Mouse (Mus musculus) cerebellum, adult (tissue): Measurements from ENCODE around the gene Errfi1.
"Not testable (repeated sequence)": the region's sequence is repeated elsewhere in the genome, so short reads cannot be mapped to it uniquely, and the experiment has no call there.

Experiments used
- ATAC-seq: cut with Nextera tagmentation; 2 replicates; pipeline ENCODE4 v1.9.2; 2017; ENCODE audit warnings: mild to moderate bottlenecking, moderate library complexity, mixed read lengths; ENCODE audit not compliant: insufficient number of reproducible peaks, low FRiP score, low TSS enrichment

The Errfi1 gene

DNA sequence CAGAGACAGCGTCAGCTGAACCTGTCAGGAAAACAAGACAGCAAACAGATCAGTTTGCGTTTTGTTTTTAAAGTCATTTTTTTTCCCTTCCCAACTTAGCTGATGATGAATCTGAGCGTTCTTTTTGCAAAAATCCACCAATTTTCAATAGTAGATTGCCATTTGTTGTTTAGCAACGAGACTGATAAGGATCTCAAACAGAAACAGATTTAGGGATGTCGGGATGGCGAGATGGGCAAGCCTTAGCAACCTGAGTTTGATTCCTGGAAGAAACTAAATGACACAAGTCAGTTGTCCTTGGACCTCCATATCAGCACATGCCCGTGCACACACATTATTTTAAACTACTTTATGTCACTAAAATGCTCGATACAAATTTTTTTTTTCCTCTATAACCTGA is 19.0 kb downstream of the Errfi1 start:
- ATAC-seq = no peak

DNA sequence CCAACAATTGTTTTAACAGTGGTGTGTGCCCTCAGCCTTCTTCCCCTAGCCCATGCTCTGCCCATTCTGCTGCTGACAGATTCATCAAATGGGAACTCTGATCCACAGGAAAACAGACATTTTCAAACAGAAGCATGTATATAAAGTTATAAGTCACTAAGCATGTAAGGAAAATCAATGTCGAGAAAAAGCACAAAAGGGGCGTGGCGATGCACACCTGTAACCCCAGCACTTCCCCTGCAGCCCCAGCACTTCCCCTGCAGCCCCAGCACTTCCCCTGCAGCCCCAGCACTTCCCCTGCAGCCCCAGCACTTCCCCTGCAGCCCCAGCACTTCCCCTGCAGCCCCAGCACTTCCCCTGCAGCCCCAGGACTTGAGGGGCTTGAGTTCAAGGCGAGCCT is 20.7 kb downstream of the Errfi1 start:
- not testable (repeated sequence) for ATAC-seq

DNA sequence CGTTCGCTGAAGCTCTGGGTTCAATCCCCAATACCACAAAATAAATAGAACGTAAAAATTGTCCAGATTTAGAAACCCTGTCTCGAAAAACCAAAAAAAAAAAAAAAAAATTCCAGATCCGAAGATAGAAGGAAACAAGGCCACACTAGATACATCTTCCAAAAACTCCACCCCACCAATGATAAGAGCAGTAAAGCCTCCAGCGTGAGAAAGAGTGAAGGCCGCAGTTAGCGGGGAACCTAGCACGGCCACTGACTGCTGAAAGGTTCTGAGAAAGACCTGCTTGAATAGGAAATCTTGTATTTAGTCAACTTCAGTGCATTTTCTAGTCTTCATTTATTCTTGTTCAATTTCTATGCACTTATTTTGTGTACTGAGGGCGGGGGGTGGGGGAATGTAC is 21.7 kb downstream of the Errfi1 start:
- no peak for ATAC-seq

DNA sequence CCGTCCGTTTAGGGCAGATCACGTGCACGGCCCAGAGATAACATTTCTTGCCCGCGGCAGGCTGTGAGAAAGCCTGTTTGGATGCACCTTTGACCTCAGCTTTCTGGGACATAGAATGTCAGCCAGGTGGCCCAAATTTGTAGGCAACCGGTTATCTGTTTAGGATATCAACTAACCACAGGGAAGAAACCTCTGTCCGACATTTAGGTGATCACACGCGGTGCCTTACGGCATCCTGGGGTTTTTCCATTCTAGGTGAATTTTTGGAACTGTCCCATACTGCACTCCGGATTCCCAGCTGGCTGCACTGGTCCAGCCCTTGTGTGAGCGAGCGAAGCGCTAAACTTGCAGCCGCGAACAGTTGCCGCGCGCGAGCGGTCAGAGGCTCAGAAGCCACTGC is 25.9 kb downstream of the Errfi1 start:
- no peak for ATAC-seq

DNA sequence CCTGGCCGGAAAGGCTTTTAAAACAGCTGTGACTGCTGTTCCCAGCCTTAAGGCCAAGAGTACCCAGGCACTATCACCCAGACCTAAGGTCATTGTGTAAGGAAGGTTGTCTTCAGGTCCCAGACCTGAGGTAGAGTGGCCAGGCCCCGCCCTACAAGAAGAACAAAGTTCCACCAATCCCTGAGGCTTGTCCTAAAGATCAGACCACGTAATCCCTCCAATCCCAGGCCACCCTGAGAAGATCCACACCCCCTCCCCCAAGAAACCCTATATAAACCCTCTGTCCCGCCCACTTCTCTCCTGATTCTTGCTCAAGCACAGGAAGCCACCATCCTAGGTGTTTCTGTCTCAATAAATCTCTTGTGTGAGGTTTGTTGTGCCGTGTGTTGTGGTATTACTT is 26.6 kb downstream of the Errfi1 start:
- no peak for ATAC-seq

DNA sequence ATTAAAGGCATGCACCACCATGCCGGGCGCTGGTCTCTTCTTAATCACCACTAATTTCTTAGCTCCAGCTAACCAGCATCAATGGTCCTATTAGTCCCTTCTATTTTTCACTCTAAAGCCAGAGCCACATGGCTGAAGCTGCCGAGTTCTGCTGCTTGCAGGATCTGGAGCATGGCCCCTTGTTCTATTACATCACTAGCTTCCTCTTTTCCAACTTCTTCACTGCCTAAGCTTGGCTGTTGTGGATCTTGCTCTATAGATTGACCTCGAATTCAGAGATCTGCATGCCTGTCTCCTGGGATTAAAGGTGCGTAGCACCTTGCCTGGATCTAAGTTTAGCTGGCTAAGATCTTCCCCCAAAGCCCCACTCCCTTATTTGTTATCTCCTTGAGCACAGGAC is 28.9 kb downstream of the Errfi1 start:
- ATAC-seq = no peak

DNA sequence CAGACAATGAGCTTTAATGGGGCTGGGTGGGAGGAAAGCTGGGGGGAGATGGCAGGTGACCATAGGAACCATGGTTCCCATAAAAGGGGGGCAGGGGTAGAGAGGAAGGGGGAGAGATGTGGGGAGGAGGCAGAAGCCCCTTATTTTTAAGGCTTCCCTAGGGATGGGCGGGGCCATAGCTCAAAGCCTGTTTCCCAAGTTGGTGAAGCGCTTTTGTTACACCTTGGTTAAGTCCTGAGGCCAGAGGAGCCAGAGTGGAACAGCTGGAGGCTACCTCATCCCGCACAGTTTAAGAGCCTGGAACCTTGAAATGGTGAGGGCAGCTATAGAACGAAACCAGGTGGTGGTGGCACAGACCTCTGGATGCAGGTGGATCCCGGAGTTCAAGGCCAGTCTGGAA is 34.2 kb downstream of the Errfi1 start:
- no peak for ATAC-seq

DNA sequence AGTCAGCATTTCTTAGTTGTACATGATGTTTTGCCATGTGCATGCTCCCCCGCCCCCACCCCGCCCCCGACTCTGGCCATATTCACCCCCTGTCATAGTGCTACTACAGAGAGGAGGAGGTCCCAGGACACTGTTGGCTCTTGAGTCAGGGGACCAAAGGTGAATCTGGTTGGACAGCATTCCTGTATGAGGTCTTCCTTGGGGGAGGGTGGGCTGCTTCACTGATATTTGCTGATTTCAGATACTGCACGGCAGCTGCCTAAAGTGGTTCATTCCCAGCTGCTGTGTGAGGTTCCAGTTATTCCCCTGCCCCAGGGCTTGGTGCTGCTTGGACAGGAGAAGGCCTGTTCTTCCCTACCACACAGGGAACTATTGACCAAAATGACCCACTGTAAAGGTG is 34.8 kb downstream of the Errfi1 start:
- ATAC-seq = no peak

DNA sequence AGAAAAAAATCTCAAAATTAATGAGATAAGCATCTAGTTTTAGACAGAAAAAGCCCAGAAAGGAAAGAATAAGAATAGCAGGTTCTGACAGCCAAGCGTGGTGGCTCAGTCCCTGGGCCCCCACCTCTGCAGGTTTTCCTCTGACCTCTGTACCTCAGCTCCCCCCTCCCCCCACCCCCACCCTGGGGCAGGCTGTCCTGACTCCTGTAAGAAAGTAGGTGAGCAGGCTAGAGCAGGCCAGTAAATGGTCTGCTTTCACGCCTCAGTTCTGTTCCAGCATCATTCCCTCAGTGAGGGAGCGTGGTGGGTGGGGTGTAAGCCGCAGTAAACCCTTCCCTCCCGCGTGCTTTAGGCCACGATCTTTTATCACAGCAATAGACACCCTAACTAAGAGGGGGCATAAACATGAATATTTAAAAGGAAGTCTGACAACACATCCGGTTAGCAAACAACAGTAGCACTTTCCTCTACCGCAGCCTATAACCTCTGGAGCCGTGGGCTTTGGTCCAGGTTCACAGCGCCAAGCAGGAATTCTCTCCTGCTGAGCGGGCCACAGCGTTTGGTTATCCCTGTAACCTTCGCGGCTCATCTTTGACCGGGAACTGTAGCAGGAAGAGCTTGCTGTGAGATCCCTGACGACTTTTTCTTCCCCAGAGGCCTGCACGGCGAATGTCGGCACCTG is 35.7 kb downstream of the Errfi1 start:
- no peak for ATAC-seq

DNA sequence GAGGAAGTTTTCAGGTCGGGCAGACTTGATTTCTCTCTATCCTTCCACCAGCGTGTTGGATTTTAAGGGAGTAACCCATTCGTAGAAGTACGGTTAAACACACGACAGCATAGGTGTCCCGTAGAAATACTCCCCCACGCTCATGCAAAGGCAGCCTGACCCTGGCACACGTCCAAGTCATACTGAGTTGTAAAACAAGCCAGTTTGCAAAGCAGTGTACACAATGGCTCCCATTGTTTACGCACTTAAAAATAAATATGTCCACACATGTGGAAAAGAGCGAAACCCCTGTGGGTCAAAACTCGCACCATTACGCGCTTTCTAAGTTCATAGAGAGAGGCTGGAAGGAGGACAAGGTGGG is 36.2 kb downstream of the Errfi1 start:
- ATAC-seq = no peak

DNA sequence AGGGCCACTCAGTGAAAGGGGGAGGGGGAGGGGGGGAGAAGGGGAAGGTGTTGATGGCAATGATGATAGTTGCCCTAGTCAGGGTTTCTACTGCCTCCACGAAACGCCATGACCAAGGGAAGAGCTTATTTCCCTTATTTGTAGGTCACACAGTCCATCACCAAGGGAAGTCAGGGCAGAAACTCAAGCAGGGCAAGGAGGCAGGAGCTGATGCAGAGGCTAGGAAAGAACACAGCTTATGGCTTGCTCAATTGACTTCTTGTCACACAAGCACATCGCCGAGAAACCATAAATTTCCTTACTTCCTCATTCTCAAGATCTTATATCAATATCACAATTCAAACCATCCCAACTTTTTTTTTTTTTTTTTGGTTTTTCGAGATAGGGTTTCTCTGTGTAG is 37.6 kb downstream of the Errfi1 start:
- no peak for ATAC-seq

DNA sequence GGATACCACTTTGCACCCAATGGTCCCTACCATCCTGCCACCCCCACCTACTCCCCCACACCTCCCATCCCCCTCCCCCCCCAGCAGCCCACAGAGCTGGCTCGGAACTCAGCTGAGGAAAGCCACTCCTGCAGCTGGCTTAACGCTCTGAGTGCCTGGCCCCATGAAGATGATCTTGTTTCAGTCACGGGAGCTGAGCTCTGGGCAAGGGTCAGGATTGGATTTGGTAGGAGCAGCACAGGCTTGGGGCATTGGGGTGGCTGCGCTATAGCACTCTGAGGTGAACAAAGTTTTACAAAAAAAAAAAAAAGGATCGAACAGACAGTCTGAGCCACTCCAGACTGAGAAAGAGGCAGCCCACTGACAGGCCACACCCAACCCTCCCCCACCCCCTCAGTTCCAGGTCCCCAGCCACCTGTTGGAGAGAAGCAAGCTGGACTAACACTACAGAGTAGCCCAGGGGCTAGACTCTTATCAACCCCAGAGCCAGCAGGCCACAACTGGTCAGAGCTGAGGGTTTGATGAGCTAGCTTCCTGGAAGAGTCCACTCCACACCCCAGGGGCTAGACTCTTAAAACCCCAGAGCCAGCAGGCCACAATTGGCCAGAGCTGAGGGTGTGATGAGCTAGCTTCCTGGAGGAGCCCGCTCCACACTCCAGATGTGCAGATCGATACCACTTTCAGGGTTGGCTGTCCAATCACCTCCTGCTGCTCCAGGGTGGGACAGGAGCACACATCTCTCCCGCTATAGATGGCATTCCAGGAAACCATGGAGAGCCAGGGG is 41.2 kb downstream of the Errfi1 start:
- no peak for ATAC-seq

DNA sequence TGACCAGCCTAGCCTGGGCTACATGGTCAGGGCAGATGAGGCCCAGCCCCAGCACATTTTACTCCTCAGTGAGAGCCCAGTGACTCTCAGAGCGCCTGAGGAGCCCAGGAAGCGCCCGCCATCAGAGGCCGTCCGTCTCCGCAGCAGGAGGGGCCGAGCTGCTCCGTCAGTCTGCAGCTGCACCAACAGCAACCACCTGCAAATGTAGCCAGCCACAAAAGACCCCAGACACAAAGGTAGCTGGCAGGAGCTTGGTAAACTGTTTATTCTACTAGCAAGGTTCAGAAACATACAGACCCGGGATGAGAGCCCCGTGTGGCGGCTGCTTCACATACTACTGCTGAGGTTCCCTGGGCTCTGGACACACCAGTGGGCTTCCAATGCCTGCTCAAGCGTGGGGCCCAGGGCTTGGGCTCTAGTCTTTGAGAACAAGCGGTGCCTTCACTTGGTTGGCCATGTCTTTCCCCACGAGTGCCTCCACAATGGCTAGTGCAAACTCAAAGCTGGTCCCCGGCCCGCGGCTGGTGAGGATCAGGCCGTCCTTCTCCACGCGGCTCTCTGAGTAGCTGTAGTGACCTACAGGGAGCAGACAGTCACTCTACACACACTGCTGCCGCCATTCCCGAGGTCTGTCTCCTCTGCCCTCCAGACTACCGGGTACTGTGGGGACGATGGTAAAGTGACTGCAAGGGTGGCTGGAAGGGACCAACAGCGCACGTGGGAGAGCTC is 43.3 kb downstream of the Errfi1 start:
- no peak for ATAC-seq

DNA sequence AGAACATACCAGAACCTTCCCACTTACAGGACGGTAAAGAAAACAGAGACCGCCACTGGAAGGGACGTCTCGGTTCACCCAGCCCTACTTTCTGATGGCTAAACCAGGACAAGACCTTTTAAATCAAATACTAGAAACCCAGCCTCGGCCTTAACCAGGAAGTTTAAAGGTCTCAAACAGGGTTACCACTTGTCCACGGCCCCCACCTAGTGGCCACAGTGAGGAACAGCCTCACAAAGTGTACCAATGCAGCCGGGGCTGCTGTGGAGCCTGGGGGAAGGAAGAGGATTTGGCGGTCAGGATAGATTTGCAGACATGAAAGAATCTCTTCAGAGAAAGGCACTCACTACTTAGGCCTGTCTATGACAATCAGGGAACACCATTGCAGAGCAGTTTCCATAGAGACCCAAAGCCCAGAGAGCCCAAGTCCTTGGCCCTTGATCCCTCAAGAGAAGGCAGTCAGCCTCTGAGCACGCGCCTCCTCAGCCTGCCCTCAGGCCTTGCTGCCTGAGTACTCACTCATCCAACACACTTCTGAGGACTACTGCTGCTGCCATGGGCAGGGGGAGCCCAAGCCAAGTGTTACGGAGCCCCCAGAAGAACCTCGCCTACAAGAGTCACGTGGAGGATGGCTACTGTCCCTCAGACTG is 45.1 kb downstream of the Errfi1 start:
- no peak for ATAC-seq

DNA sequence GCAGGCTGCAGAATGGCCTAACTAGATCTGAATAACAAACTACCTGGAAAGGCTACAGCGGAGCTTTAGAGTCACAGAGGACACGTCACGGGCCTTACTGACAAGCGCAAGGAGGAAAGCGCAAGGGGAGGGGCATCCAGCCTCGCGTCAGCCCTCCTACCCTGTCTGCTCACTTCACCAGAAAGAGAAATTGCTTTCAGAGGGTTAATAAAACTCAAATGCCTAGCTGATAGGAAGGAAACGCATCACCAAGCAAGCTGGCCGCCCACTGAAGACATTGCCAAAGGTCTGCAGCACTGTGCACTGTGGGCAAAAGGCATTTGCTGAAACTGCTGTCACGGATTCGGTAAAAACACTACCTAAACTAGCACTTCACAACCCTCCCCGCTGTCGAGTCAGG is 46.8 kb downstream of the Errfi1 start:
- no peak for ATAC-seq

DNA sequence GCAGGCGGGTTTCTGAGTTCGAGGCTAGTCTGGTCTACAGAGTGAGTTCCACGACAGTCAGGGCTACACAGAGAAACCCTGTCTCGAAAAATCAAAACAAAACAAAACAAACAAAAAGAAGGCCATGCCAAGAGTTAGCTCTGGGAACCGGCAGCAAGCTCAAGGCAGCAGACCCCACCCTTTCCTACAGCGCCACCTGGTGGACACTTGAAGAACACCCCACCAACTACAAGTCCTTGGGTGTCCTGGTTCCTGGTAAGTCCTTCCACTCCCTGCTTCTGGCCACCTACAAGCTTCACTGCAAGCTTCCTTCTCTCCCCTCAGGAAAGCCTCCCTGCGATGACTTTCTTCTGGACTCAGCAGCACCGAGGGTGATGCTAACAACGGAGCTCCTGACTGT is 47.9 kb downstream of the Errfi1 start:
- ATAC-seq = no peak

DNA sequence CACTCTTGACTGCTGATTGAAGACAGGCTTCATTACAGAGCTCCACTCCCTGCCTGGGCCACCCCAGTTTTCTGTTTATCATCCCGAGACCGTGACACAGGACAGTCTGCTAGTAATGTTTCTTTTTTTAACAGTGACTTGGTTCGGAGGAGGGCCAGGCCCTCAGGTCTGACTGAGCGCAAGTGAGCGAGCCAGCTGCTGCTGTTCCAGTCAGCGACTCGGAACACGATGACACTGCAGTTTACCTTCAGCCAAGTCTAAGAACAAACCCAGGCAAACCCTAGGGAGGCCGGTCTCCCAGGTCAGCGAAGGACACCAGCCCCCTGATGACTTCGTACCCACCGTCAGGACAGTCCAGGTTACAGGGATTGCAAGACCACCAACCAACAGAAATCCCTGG is 48.3 kb downstream of the Errfi1 start:
- ATAC-seq = no peak

DNA sequence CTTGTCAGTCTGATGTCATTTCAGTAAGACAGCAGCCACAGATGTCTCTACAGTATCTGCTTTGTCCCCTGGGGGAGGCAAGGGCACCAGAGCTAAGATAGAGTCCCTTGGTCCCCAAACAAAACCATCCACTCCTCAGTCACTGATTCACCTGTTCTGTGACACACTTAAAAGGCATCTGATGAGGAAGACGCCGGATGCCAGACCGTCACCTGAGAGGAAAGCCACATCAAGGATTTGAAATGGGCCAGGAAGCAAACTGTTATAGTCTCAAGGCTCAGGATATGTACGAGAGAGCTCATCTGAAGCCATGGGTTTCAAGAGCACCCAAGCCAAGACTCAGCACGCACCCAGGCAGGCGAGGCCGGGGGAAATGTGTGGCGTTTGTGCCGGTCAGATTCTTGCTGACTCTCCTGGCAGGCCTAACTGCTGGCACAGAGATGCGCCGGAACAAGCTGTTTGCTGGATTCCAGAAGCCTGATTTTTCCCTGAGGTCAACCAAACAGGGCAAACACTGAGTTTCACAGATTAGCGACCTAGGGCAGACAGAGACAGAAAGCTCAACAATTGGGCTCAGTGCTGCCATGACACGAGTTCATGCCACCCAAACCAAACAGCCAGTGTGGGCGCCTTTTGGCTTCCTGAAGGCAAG is 49.5 kb downstream of the Errfi1 start:
- ATAC-seq = no peak

DNA sequence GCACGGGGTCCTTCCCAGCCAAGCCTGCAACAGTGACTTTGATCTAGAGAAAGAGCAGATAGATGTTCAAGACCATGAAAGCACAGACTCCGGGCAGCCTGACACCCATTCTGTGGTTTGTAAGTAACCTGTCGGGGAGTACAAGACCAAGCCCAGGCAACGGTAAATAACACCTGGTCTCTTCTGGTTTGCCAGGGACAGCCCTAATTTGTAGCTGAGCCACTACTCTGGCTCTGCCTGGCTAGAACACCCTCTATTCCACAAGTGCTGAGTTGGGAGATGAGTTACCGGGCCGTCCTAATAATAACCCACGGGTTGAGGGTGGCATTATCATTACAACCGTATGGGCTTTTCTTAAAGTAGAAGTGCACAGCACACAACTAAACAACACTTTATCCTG is 53.4 kb downstream of the Errfi1 start:
- ATAC-seq = no peak

DNA sequence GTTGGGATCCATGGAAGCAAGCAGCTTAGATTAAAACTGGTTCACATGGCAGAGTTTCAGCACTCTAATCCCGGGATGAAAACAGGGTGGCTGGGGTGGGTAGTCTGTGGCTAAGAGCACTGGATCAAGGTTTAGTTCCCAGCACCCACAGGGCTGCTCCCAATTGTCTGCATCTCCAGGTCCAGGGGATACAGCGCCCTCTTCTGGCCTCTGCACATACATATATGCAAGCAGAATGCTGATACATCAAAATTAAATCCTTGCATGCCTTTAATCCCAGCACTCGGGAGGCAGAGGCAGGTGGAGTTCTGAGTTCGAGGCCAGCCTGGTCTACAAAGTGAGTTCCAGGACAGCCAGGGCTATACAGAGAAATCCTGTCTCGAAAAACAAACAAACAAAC is 54.8 kb downstream of the Errfi1 start:
- not testable (repeated sequence) for ATAC-seq
